Mouse (Mus musculus) forebrain, embryonic 11.5 days (tissue): ENCODE results near the gene Izumo1r. TPM values are rescaled to one million over a fixed set of nuclear protein-coding genes. Genes with fewer than 3 reads are reported as not detected.
A peak's percentile ranks its signal among the peaks of the same experiment; 100 is the strongest.
"Not testable (repeated sequence)": the region's sequence is repeated elsewhere in the genome, so short reads cannot be mapped to it uniquely, and the experiment has no call there.

Experiments used
- ATAC-seq: fragments of 200-750 bp; cut with Nextera tagmentation; replicated peaks from 2 replicates; pipeline ENCODE4 v1.8.0; 2017; ENCODE audit warnings: moderate TSS enrichment; ENCODE audit not compliant: low FRiP score
- DNase-seq: peaks from one replicate; pipeline ENCODE4 v3.0.0-alpha.2; 2017; ENCODE audit warnings: low spot score
- H3K27ac ChIP-seq: fragments of 300-500 bp; sonication (generic); 2 replicates; pipeline ENCODE4 v1.5.1; 2014; ENCODE audit warnings: low read depth, low read length
- H3K27me3 ChIP-seq: fragments of 300-500 bp; sonication (generic); 2 replicates; pipeline ENCODE4 v1.6.1; 2014; ENCODE audit warnings: mild to moderate bottlenecking, low read length, mixed read lengths; ENCODE audit not compliant: control insufficient read depth, insufficient read depth
- H3K36me3 ChIP-seq: fragments of 300-500 bp; sonication (generic); 2 replicates; pipeline ENCODE4 v1.6.1; 2014; ENCODE audit warnings: mild to moderate bottlenecking, low read length, moderate library complexity, mixed read lengths; ENCODE audit not compliant: control insufficient read depth, insufficient read depth
- H3K4me1 ChIP-seq: fragments of 300-500 bp; sonication (generic); replicated peaks from 2 replicates; pipeline ENCODE4 v1.6.1; 2014; ENCODE audit warnings: low read length, mixed read lengths; ENCODE audit not compliant: control insufficient read depth, insufficient read depth
- H3K4me2 ChIP-seq: fragments of 300-500 bp; sonication (generic); 2 replicates; pipeline ENCODE4 v1.6.1; 2014; ENCODE audit warnings: low read depth, mild to moderate bottlenecking, low read length, moderate library complexity, mixed read lengths; ENCODE audit not compliant: severe bottlenecking
- H3K4me3 ChIP-seq: fragments of 300-500 bp; sonication (generic); 2 replicates; pipeline ENCODE4 v1.5.1; 2014; ENCODE audit warnings: low read depth, low read length
- H3K9ac ChIP-seq: fragments of 300-500 bp; sonication (generic); 2 replicates; pipeline ENCODE4 v1.6.1; 2014; ENCODE audit warnings: low read length
- H3K9me3 ChIP-seq: fragments of 300-500 bp; sonication (generic); 2 replicates; pipeline ENCODE4 v1.6.1; 2016; ENCODE audit warnings: low read length, mixed read lengths; ENCODE audit not compliant: control insufficient read depth
- WGBS: fragments of 180-500 bp; shearing (Covaris S2); extraction: QIAGEN DNeasy Blood & Tissue Kit; methylation state at CpG from one replicate; pipeline ENCODE4 v1.1.7; 2014; 5-methylcytosine and 5-hydroxymethylcytosine counted together
- polyA plus RNA-seq: library from polyadenylated mRNA; unstranded; fragments of >200 nt; fragmentation: Nextera tagmentation; extraction: Ambion mirVana; gene quantifications from 2 replicates; pipeline ENCODE4 v1.2.1, GENCODE M21; 2014

Gene Izumo1r
- polyA plus RNA-seq, 1 experiment from 2014 or later, result not detected

- Histone ChIP-seq H3K4me1 (no peaks in the 10 kb centered on the region), H3K4me2 (no peak overlapping the region), H3K27me3 (no peaks in the 10 kb centered on the region), H3K36me3 (no peaks in the 10 kb centered on the region), H3K4me3 (no peak overlapping the region), H3K9ac (no peak overlapping the region), H3K9me3 (no peaks in the 10 kb centered on the region), H3K27ac (no peak overlapping the region)
- DNase-seq (no peak), ATAC-seq (no peak)
Measured at GRCm38 (mm10) chr9:14885151-14885550, 18.6 kb downstream of the Izumo1r start.

- WGBS, result 83% methylated on average over 4 of the region's 4 CpGs
- H3K9ac ChIP-seq, result no peak overlapping the region
- no peaks in the 10 kb centered on the region for H3K36me3 ChIP-seq
- H3K4me1 ChIP-seq, result no peaks in the 10 kb centered on the region
- H3K4me2 ChIP-seq, result no peak overlapping the region
- DNase-seq (no peak), ATAC-seq (no peak)
- no peaks in the 10 kb centered on the region for H3K27me3 ChIP-seq
- H3K9me3 ChIP-seq, result no peaks in the 10 kb centered on the region
- no peak overlapping the region for H3K4me3 ChIP-seq
- H3K27ac ChIP-seq, result no peak overlapping the region
Measured at GRCm38 (mm10) chr9:14884641-14885040, 19.1 kb downstream of the Izumo1r start.

GRCm38 (mm10) chr9:14876566-14876965, 27.2 kb downstream of the Izumo1r start:
- H3K9me3 ChIP-seq, H3K27me3 ChIP-seq, H3K36me3 ChIP-seq, H3K27ac ChIP-seq, DNase-seq, H3K4me2 ChIP-seq, ATAC-seq, H3K4me3 ChIP-seq, H3K9ac ChIP-seq, H3K4me1 ChIP-seq: not testable (repeated sequence)
- 18% methylated on average over 8 of the region's 8 CpGs for WGBS

DNA sequence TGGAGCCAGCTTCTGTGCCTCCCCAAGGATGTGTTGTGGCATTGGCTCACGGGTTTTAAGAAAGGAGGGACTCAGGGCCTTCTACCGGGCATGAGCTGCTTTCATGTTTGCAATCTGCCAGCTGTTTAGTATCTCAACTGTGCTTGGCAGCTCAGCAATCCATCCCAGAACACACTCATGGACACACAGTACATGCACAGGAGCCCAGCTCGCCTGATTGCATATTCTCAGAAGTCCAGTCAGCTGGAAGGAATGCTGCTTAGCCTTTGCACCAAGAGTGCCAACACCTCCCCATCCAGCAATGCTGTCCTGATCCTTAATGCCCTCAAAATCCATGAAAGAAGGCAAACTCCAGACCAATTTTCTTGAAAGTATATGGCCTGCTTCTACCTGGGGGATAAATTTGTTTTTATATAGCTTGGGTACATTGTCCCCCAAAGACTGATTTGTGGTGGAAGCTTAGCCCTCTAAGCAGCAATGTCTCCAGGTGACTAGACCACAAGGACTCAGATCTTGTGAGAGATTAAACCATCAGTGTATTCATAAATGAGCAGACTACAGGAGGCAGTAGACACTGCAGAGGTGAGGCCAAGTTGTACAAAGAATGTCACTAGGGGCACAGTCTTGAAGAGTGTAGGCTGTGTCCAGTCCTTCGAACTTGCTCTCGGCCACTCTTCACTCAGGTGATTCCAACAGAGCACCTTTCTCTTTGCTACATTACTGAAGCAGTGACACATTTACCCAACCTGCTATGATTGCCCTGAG, 27.8 kb downstream of the Izumo1r start:
- H3K9ac ChIP-seq, result no peak overlapping the region
- H3K27ac ChIP-seq, result no peak overlapping the region
- H3K27me3 ChIP-seq, result no peaks in the 10 kb centered on the region
- no peaks in the 10 kb centered on the region for H3K36me3 ChIP-seq
- 71% methylated on average over 5 of the region's 5 CpGs for WGBS
- no peak overlapping the region for H3K4me3 ChIP-seq
- no peak overlapping the region for H3K4me2 ChIP-seq
- ATAC-seq (no peak), DNase-seq (no peak)
- peaks cover 5% of the 10 kb centered on the region; the same call in 1 of the 2 replicates for H3K4me1 ChIP-seq
- H3K9me3 ChIP-seq, result no peaks in the 10 kb centered on the region

- Histone ChIP-seq H3K4me1 (peaks cover 5% of the 10 kb centered on the region; the same call in 1 of the 2 replicates), H3K4me3 (no peak overlapping the region), H3K9ac (no peak overlapping the region; the same call in 1 of the 2 replicates), H3K9me3 (no peaks in the 10 kb centered on the region), H3K4me2 (no peak overlapping the region), H3K27ac (no peak overlapping the region), H3K27me3 (no peaks in the 10 kb centered on the region), H3K36me3 (no peaks in the 10 kb centered on the region)
- 29% methylated on average over 17 of the region's 17 CpGs for WGBS
- peak; percentile 60 for DNase-seq
- ATAC-seq, result peak; percentile 75
Measured at GRCm38 (mm10) chr9:14872181-14872930, 31.4 kb downstream of the Izumo1r start.

DNA sequence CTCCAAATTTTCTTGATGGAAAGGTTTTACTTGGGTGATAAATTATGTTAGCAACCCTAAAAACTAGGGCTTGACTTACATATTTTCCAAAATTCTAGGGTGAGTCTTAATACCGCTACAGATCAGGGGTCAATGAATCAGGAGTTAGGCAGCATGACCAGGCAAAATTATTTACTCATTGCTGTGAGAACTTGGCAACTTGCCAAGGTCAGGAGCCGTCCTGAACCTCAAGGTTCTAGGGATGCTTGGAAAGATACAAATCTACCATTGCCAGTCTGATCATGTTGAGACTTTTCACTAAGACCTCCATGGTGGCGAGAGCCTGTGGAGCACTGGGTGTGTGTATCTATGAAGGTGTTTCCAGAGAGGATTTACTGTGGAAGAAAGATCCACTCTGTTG, 32.2 kb downstream of the Izumo1r start:
- no peak for ATAC-seq
- Histone ChIP-seq H3K4me1 (peaks cover 5% of the 10 kb centered on the region; the same call in 1 of the 2 replicates), H3K4me2 (no peak overlapping the region), H3K4me3 (no peak overlapping the region), H3K36me3 (no peaks in the 10 kb centered on the region), H3K9me3 (no peaks in the 10 kb centered on the region), H3K27me3 (no peaks in the 10 kb centered on the region), H3K9ac (no peak overlapping the region), H3K27ac (no peak overlapping the region)
- whole genome bisulfite sequencing, result 77% methylated on average over 3 of the region's 3 CpGs
- peak; percentile 20 for DNase-seq

- DNase-seq (peak; percentile 35), ATAC-seq (no peak)
- no peak overlapping the region for H3K9ac ChIP-seq
- no peak overlapping the region for H3K4me3 ChIP-seq
- no peaks in the 10 kb centered on the region for H3K9me3 ChIP-seq
- peaks cover 5% of the 10 kb centered on the region; the same call in 1 of the 2 replicates for H3K4me1 ChIP-seq
- 95% methylated on average over 10 of the region's 10 CpGs for WGBS
- no peaks in the 10 kb centered on the region for H3K27me3 ChIP-seq
- no peaks in the 10 kb centered on the region for H3K36me3 ChIP-seq
- no peak overlapping the region for H3K4me2 ChIP-seq
- no peak overlapping the region for H3K27ac ChIP-seq
Measured at GRCm38 (mm10) chr9:14870802-14871201, 32.9 kb downstream of the Izumo1r start.

DNA sequence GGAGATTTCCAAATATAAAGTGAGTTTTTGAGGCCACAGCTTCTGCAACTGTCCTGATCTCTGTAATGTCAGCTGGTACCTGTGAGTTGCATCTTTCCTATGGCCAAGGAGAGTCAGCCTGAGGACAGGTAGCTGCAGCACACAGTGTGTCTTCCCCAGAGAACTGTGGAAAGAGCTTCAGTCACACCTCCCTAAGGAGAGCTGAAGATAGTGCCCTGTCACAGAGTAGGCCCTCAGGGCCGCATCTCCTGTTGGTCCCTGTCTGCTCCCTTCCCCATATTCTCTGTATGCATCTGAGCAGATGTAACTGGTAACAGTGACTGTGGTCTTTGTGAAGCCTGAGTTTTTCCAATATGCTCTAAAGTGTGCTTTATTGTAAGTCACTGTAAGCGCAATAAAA, 33.4 kb downstream of the Izumo1r start:
- Histone ChIP-seq H3K27ac (no peak overlapping the region), H3K4me2 (no peak overlapping the region), H3K4me1 (peaks cover 5% of the 10 kb centered on the region; the same call in 1 of the 2 replicates), H3K9ac (no peak overlapping the region), H3K9me3 (no peaks in the 10 kb centered on the region), H3K27me3 (no peaks in the 10 kb centered on the region), H3K4me3 (no peak overlapping the region), H3K36me3 (no peaks in the 10 kb centered on the region)
- DNase-seq (peak; percentile 20), ATAC-seq (no peak)
- 89% methylated on average over 2 of the region's 2 CpGs for WGBS
